Mouse (Mus musculus) midbrain, embryonic 10.5 days (tissue): ENCODE measurements at regions not wholly inside any gene's neighbourhood (a gene's known extent, or its start where the extent isn't known, plus 50 kb on each side); places are given as distances from the start of the nearest gene placed in this dataset.
"Not testable (repeated sequence)": the region's sequence is repeated elsewhere in the genome, so short reads cannot be mapped to it uniquely, and the experiment has no call there.

ENCODE experiments used
- DNase-seq: peaks from one replicate; pipeline ENCODE4 v3.0.0-alpha.2; 2017; ENCODE audit warnings: low spot score
- H3K27ac ChIP-seq: fragments of 300-500 bp; sonication (generic); replicated peaks from 2 replicates; pipeline ENCODE4 v1.5.1; 2016; ENCODE audit warnings: mild to moderate bottlenecking
- H3K27me3 ChIP-seq: fragments of 300-500 bp; sonication (generic); 2 replicates; pipeline ENCODE4 v1.6.1; 2016; ENCODE audit warnings: low read depth, mild to moderate bottlenecking; ENCODE audit not compliant: poor library complexity, severe bottlenecking
- H3K36me3 ChIP-seq: fragments of 300-500 bp; sonication (generic); 2 replicates; pipeline ENCODE4 v1.6.1; 2016; ENCODE audit warnings: mild to moderate bottlenecking, moderate library complexity
- H3K4me1 ChIP-seq: fragments of 300-500 bp; sonication (generic); 2 replicates; pipeline ENCODE4 v1.6.1; 2016
- H3K4me3 ChIP-seq: fragments of 300-500 bp; sonication (generic); 2 replicates; pipeline ENCODE4 v1.5.1; 2016; ENCODE audit warnings: mild to moderate bottlenecking, moderate library complexity
- H3K9me3 ChIP-seq: fragments of 300-500 bp; sonication (generic); replicated peaks from 2 replicates; pipeline ENCODE4 v1.6.1; 2016; ENCODE audit warnings: mild to moderate bottlenecking
- WGBS: fragments of 180-500 bp; shearing (Covaris S2); methylation state at CpG from one replicate; pipeline ENCODE4 v1.1.7; 2016; 5-methylcytosine and 5-hydroxymethylcytosine counted together

DNA sequence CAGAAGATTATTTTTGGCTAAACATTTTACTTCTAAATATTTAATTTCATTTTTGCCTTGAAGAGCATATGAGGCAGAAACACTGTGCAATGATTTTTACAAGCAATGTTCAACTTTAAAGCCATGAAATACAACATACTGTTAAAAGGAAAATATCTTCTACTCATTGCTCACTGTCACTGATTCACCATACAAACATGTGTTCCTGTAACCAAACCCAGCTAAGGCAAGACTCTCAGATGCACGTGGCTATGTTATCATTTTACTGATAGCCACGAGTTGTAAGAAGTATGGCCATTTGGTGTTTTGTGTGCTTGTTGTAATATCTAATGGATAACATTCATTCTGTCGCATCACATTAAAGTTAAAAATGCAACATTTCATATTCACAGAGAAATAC, 287.3 kb upstream of the Adamts5 start:
- DNase-seq: no peak
- Histone ChIP-seq H3K4me3 (no peak overlapping the region), H3K9me3 (no peaks in the 10 kb centered on the region), H3K4me1 (no peaks in the 10 kb centered on the region), H3K36me3 (no peaks in the 10 kb centered on the region), H3K27ac (no peak overlapping the region), H3K27me3 (no peaks in the 10 kb centered on the region)
- 89% methylated on average over 3 of the region's 3 CpGs for WGBS

DNA sequence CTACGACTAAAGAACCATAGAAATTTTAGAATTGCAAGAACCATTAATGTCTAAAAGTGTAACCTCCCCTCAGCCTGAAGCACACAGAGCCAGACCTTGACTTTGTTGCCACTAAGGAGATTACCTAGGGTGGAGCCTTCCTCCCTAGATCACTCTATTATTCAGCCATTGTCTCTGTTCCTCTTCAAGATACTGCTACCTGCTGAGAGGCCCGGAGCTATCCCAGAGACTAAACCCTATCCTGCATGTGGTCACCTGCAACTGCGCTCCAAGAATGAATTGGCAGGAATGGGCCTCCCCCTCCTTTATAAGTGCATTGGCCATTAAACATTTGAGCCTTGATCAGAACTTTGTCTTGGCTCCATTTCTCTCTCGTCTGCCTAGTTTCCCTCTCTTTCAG, 286.0 kb upstream of the Adamts5 start:
- not testable (repeated sequence) for H3K27me3 ChIP-seq, DNase-seq
- WGBS: 44% methylated on average over 4 of the region's 4 CpGs

DNA sequence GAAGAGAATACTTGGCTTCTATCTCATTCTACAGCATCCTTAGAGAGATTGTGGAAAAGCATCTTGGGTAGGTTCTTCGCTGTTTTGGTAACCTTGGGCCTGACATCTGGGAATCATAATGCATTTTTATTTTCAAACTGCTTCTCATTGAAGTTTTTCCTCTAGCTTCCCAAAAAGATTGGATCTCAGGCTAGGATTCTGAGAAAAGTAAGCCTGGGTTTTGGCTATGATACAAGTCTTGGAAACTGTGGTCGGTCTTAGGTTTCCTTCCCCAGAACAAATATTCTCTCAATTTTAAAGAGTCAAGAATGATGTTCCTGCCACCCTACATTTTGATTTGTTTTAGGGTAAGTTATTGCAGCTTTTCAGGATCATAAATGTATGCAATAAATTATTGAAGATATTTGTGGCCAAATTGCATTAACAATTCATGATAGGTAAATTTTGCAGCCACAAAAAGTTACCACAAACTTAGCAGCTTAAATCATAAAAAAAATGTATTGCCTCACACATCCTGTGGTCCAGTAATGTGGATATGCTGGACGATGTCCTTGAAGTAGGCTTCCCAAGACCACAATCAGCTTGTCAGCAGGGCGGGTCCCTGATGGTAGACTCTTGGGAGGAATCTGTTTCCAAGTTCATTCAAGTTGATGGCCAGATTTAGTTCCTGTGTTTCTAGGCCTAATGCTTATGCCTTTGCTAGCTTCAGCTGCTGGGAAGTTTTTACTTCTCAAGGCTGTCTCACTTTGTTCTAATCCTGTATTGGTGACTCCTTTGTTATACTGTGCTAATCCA, 257.6 kb upstream of the Adamts5 start:
- Histone ChIP-seq H3K9me3 (no peaks in the 10 kb centered on the region), H3K27me3 (no peaks in the 10 kb centered on the region), H3K4me3 (no peak overlapping the region), H3K27ac (no peak overlapping the region), H3K36me3 (no peaks in the 10 kb centered on the region), H3K4me1 (no peaks in the 10 kb centered on the region)
- no peak for DNase-seq
- WGBS: 90% methylated on average over 4 of the region's 4 CpGs

More for the DNA sequence above, 286.0 kb upstream of the Adamts5 start:
- not testable (repeated sequence) for H3K4me3 ChIP-seq, H3K27ac ChIP-seq, H3K36me3 ChIP-seq, H3K9me3 ChIP-seq, H3K4me1 ChIP-seq

GRCm38 (mm10) chr16:86138171-86138570, 236.5 kb upstream of the Adamts5 start:
- no peak for DNase-seq

DNA sequence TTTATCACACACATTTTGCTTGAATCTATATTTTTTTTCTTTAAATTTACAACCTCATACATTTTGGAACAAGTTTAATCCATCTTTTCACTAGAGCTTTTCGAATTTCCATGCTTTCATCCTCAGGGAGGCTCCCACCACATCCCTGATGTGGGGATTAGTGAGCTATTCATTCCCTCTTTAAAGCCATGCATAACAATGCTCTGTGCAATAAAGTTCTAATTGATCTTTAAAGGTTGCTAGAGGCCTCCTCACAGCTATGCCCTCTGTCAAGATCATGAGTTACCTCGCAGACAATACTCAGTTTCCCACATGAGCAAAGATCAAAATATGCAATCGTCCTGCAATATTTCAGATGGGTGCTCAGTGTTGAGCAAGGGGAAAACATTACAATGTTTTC, 234.5 kb upstream of the Adamts5 start:
- Histone ChIP-seq H3K9me3 (no peaks in the 10 kb centered on the region), H3K4me1 (peaks cover 20% of the 10 kb centered on the region), H3K27ac (peak overlapping the region; percentile 42; the same call in 1 of the 2 replicates), H3K4me3 (no peak overlapping the region), H3K27me3 (no peaks in the 10 kb centered on the region), H3K36me3 (no peaks in the 10 kb centered on the region)
- DNase-seq: no peak
- WGBS: 24% methylated on average over 3 of the region's 3 CpGs

More at GRCm38 (mm10) chr16:86138171-86138570, 236.5 kb upstream of the Adamts5 start:
- Histone ChIP-seq H3K9me3 (no peaks in the 10 kb centered on the region), H3K27ac (no peak overlapping the region), H3K4me1 (peaks cover 20% of the 10 kb centered on the region), H3K4me3 (no peak overlapping the region), H3K27me3 (no peaks in the 10 kb centered on the region), H3K36me3 (no peaks in the 10 kb centered on the region)
- WGBS: 58% methylated on average over 3 of the region's 3 CpGs

- Histone ChIP-seq H3K36me3 (no peaks in the 10 kb centered on the region), H3K27ac (no peak overlapping the region), H3K9me3 (no peaks in the 10 kb centered on the region), H3K4me3 (no peak overlapping the region), H3K4me1 (no peaks in the 10 kb centered on the region), H3K27me3 (no peaks in the 10 kb centered on the region)
- no peak for DNase-seq
- WGBS: 88% methylated on average over 4 of the region's 4 CpGs
Observed at GRCm38 (mm10) chr16:86127391-86127790, 225.8 kb upstream of the Adamts5 start.

GRCm38 (mm10) chr16:86124182-86124581, 222.6 kb upstream of the Adamts5 start:
- H3K27me3 ChIP-seq: no peaks in the 10 kb centered on the region
- H3K4me3 ChIP-seq: no peak overlapping the region
- no peaks in the 10 kb centered on the region for H3K4me1 ChIP-seq
- H3K9me3 ChIP-seq: no peaks in the 10 kb centered on the region
- DNase-seq: no peak
- 89% methylated on average over 1 of the region's 1 CpGs for WGBS
- H3K36me3 ChIP-seq: no peaks in the 10 kb centered on the region
- H3K27ac ChIP-seq: no peak overlapping the region

- no peak for DNase-seq
- H3K9me3 ChIP-seq: no peaks in the 10 kb centered on the region
- no peak overlapping the region for H3K4me3 ChIP-seq
- no peak overlapping the region for H3K27ac ChIP-seq
- no peaks in the 10 kb centered on the region for H3K4me1 ChIP-seq
- H3K36me3 ChIP-seq: no peaks in the 10 kb centered on the region
- 55% methylated on average over 1 of the region's 1 CpGs for WGBS
- H3K27me3 ChIP-seq: no peaks in the 10 kb centered on the region
Observed at GRCm38 (mm10) chr16:86122936-86123335, 221.3 kb upstream of the Adamts5 start.

- Histone ChIP-seq H3K27ac (no peak overlapping the region), H3K27me3 (no peaks in the 10 kb centered on the region), H3K9me3 (no peaks in the 10 kb centered on the region), H3K4me1 (no peaks in the 10 kb centered on the region), H3K4me3 (no peak overlapping the region), H3K36me3 (no peaks in the 10 kb centered on the region)
- DNase-seq: no peak
Observed at GRCm38 (mm10) chr16:86117959-86118358, 216.3 kb upstream of the Adamts5 start.

- no peak overlapping the region for H3K27ac ChIP-seq
- H3K4me1 ChIP-seq: no peaks in the 10 kb centered on the region
- no peak for DNase-seq
- no peaks in the 10 kb centered on the region for H3K36me3 ChIP-seq
- H3K4me3 ChIP-seq: no peak overlapping the region
- no peaks in the 10 kb centered on the region for H3K27me3 ChIP-seq
- H3K9me3 ChIP-seq: no peaks in the 10 kb centered on the region
- 83% methylated on average over 2 of the region's 2 CpGs for WGBS
Observed at GRCm38 (mm10) chr16:86115587-86116376, 214.2 kb upstream of the Adamts5 start.

DNA sequence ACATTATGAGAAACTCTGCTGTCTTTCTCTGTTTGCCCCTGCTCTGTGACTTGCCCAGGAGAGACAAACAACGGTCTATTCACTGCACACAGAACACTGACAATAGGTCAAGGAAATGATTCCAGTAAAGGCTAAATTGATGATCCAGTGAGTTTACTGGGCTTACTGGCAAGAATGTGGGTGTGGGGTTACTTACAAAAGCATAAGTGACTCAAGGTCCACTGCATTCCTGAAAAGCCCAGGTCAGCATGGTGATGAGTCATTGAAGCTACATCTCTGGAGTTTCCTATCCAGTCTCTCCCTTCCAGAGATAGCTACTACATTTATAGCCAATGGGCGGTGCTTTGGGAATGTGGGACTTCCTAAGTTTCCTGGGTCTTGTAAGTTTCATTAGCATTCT, 192.8 kb upstream of the Adamts5 start:
- H3K27me3 ChIP-seq: no peaks in the 10 kb centered on the region
- H3K4me3 ChIP-seq: no peak overlapping the region
- H3K36me3 ChIP-seq: no peaks in the 10 kb centered on the region
- no peak overlapping the region for H3K27ac ChIP-seq
- H3K4me1 ChIP-seq: no peaks in the 10 kb centered on the region
- peaks cover 8% of the 10 kb centered on the region; the same call in 1 of the 2 replicates for H3K9me3 ChIP-seq
- DNase-seq: no peak
- WGBS: 85% methylated on average over 2 of the region's 2 CpGs

DNA sequence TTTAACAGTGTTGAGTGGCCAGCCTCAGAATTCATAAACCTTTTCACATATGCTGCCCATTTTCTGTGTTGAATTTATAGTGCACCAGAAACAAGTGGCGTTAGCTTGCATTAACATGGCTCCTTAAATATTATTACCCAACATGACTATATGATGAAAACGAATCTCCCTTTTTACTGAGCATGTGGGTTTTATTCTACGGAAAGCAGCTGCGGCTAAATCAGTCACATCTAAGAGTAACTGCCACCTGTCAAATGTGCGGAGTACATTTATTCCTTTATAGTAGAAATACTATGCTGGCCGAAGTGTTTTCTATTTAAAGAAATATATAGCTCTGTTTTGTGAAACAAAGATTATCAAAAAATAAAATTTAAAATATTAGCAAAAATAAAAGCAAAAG, 188.5 kb upstream of the Adamts5 start:
- H3K27ac ChIP-seq: no peak overlapping the region
- H3K4me1 ChIP-seq: no peaks in the 10 kb centered on the region
- DNase-seq: no peak
- 92% methylated on average over 6 of the region's 6 CpGs for WGBS
- H3K36me3 ChIP-seq: no peaks in the 10 kb centered on the region
- H3K9me3 ChIP-seq: no peaks in the 10 kb centered on the region
- H3K4me3 ChIP-seq: no peak overlapping the region
- no peaks in the 10 kb centered on the region for H3K27me3 ChIP-seq

- WGBS: 90% methylated on average over 3 of the region's 3 CpGs
- Histone ChIP-seq H3K27me3 (no peaks in the 10 kb centered on the region), H3K4me3 (no peak overlapping the region), H3K36me3 (no peaks in the 10 kb centered on the region), H3K27ac (no peak overlapping the region), H3K9me3 (no peaks in the 10 kb centered on the region), H3K4me1 (no peaks in the 10 kb centered on the region)
- DNase-seq: no peak
Observed at GRCm38 (mm10) chr16:86087421-86087820, 185.8 kb upstream of the Adamts5 start.
